Mouse (Mus musculus) lung, embryonic 16.5 days (tissue): ENCODE results near the gene Taf8. TPM values are rescaled to one million over a fixed set of nuclear protein-coding genes. Genes with fewer than 3 reads are reported as not detected.

Experiments used
- ATAC-seq: fragments of 200-750 bp; cut with Nextera tagmentation; 2 replicates; pipeline ENCODE4 v1.8.0; 2017; ENCODE audit warnings: low read depth, mild to moderate bottlenecking, moderate library complexity
- H3K27ac ChIP-seq: fragments of 300-500 bp; sonication (generic); 2 replicates; pipeline ENCODE4 v1.5.1; 2014; ENCODE audit warnings: mild to moderate bottlenecking, control low read depth, low read length
- H3K27me3 ChIP-seq: fragments of 300-500 bp; sonication (generic); 2 replicates; pipeline ENCODE4 v1.6.1; 2014; ENCODE audit warnings: low read depth, low read length, mixed read lengths; ENCODE audit not compliant: control insufficient read depth, insufficient read depth
- H3K36me3 ChIP-seq: fragments of 300-500 bp; sonication (generic); 2 replicates; pipeline ENCODE4 v1.6.1; 2014; ENCODE audit warnings: low read length; ENCODE audit not compliant: control insufficient read depth, insufficient read depth
- H3K4me1 ChIP-seq: fragments of 300-500 bp; sonication (generic); replicated peaks from 2 replicates; pipeline ENCODE4 v1.6.1; 2014; ENCODE audit warnings: low read length, mixed read lengths; ENCODE audit not compliant: control insufficient read depth, insufficient read depth
- H3K4me2 ChIP-seq: fragments of 300-500 bp; sonication (generic); 2 replicates; pipeline ENCODE4 v1.6.1; 2014; ENCODE audit warnings: low read depth, low read length, control low read depth
- H3K4me3 ChIP-seq: fragments of 300-500 bp; sonication (generic); 2 replicates; pipeline ENCODE4 v1.5.1; 2014; ENCODE audit warnings: mild to moderate bottlenecking, low read length, control low read depth
- H3K9ac ChIP-seq: fragments of 300-500 bp; sonication (generic); 2 replicates; pipeline ENCODE4 v1.6.1; 2014; ENCODE audit warnings: low read length, control low read depth
- H3K9me3 ChIP-seq: fragments of 300-500 bp; sonication (generic); 2 replicates; pipeline ENCODE4 v1.6.1; 2016; ENCODE audit warnings: low read length; ENCODE audit not compliant: control insufficient read depth
- WGBS: fragments of 180-500 bp; shearing (Covaris S2); extraction: QIAGEN DNeasy Blood & Tissue Kit; methylation state at CpG from one replicate; pipeline ENCODE4 v1.1.7; 2014; 5-methylcytosine and 5-hydroxymethylcytosine counted together
- polyA plus RNA-seq: library from polyadenylated mRNA; unstranded; fragments of >200 nt; fragmentation: Nextera tagmentation; extraction: Ambion mirVana; gene quantifications from 2 replicates; pipeline ENCODE4 v1.2.1, GENCODE M21; 2015

Gene Taf8
- polyA plus RNA-seq, 1 experiment from 2014 or later: 30.9 TPM

- 22% methylated on average over 18 of the region's 18 CpGs for WGBS
- ATAC-seq: peak; percentile 9
- no peaks in the 10 kb centered on the region for H3K36me3 ChIP-seq
- no peaks in the 10 kb centered on the region for H3K27me3 ChIP-seq
- H3K4me1 ChIP-seq: peaks cover 56% of the 10 kb centered on the region
- H3K4me3 ChIP-seq: no peak overlapping the region
- peak overlapping the region; percentile 51 for H3K9ac ChIP-seq
- H3K9me3 ChIP-seq: no peaks in the 10 kb centered on the region
- no peak overlapping the region for H3K4me2 ChIP-seq
- H3K27ac ChIP-seq: peak overlapping the region; percentile 99
These were observed 21.2 kb upstream of the Taf8 start for GRCm38 (mm10) chr17:47523211-47523682.

- peak overlapping the region; percentile 63 for H3K9ac ChIP-seq
- no peaks in the 10 kb centered on the region for H3K27me3 ChIP-seq
- peaks cover 54% of the 10 kb centered on the region for H3K4me1 ChIP-seq
- H3K36me3 ChIP-seq: no peaks in the 10 kb centered on the region
- WGBS: 24% methylated on average over 4 of the region's 4 CpGs
- H3K9me3 ChIP-seq: no peaks in the 10 kb centered on the region
- 0 out of 2 replicates have a peak overlapping the region, but pooled peaks have one; percentile 49 for H3K4me2 ChIP-seq
- ATAC-seq: no peak
- H3K4me3 ChIP-seq: no peak overlapping the region
- peak overlapping the region; percentile 99 for H3K27ac ChIP-seq
These were observed 20.4 kb upstream of the Taf8 start for GRCm38 (mm10) chr17:47522536-47522935.

- peak; percentile 89 for ATAC-seq
- no peaks in the 10 kb centered on the region for H3K27me3 ChIP-seq
- peak overlapping the region; percentile 99 for H3K27ac ChIP-seq
- 3% methylated on average over 17 of the region's 17 CpGs for WGBS
- H3K4me2 ChIP-seq: peak overlapping the region; percentile 49
- H3K4me1 ChIP-seq: peaks cover 47% of the 10 kb centered on the region
- peak overlapping the region; percentile 22 for H3K4me3 ChIP-seq
- H3K9ac ChIP-seq: peak overlapping the region; percentile 63
- no peaks in the 10 kb centered on the region for H3K9me3 ChIP-seq
- no peaks in the 10 kb centered on the region for H3K36me3 ChIP-seq
These were observed 19.6 kb upstream of the Taf8 start for GRCm38 (mm10) chr17:47521551-47522258.

- Histone ChIP-seq H3K4me1 (peaks cover 41% of the 10 kb centered on the region), H3K9ac (peak overlapping the region; percentile 49), H3K27me3 (no peaks in the 10 kb centered on the region), H3K9me3 (no peaks in the 10 kb centered on the region), H3K4me2 (no peak overlapping the region; the same call in 1 of the 2 replicates), H3K36me3 (no peaks in the 10 kb centered on the region), H3K4me3 (no peak overlapping the region), H3K27ac (peak overlapping the region; percentile 97)
- peak; percentile 57 for ATAC-seq
- WGBS: 21% methylated on average over 8 of the region's 8 CpGs
These were observed 16.1 kb upstream of the Taf8 start for GRCm38 (mm10) chr17:47518205-47518604.

GRCm38 (mm10) chr17:47516232-47516631, 14.1 kb upstream of the Taf8 start:
- 97% methylated on average over 3 of the region's 3 CpGs for WGBS
- H3K4me1 ChIP-seq: peaks cover 32% of the 10 kb centered on the region

GRCm38 (mm10) chr17:47515180-47515844, 13.2 kb upstream of the Taf8 start:
- H3K9me3 ChIP-seq: no peaks in the 10 kb centered on the region
- H3K4me2 ChIP-seq: no peak overlapping the region
- H3K36me3 ChIP-seq: no peaks in the 10 kb centered on the region
- no peak overlapping the region for H3K9ac ChIP-seq
- H3K27me3 ChIP-seq: no peaks in the 10 kb centered on the region
- H3K4me3 ChIP-seq: no peak overlapping the region
- no peak for ATAC-seq
- WGBS: 80% methylated on average over 7 of the region's 7 CpGs
- peaks cover 33% of the 10 kb centered on the region for H3K4me1 ChIP-seq
- no peak overlapping the region for H3K27ac ChIP-seq

More at GRCm38 (mm10) chr17:47516232-47516631, 14.1 kb upstream of the Taf8 start:
- Histone ChIP-seq H3K36me3 (no peaks in the 10 kb centered on the region), H3K9ac (no peak overlapping the region), H3K27ac (no peak overlapping the region), H3K27me3 (no peaks in the 10 kb centered on the region), H3K4me3 (no peak overlapping the region), H3K4me2 (no peak overlapping the region), H3K9me3 (no peaks in the 10 kb centered on the region)
- ATAC-seq: no peak

GRCm38 (mm10) chr17:47512956-47513775, 11.1 kb upstream of the Taf8 start:
- H3K9me3 ChIP-seq: no peaks in the 10 kb centered on the region
- ATAC-seq: no peak
- H3K27me3 ChIP-seq: no peaks in the 10 kb centered on the region
- peak overlapping the region; percentile 33; the same call in 1 of the 2 replicates for H3K9ac ChIP-seq
- no peaks in the 10 kb centered on the region for H3K36me3 ChIP-seq
- H3K4me2 ChIP-seq: no peak overlapping the region
- H3K4me1 ChIP-seq: peaks cover 33% of the 10 kb centered on the region
- peak overlapping the region; percentile 30 for H3K27ac ChIP-seq
- no peak overlapping the region for H3K4me3 ChIP-seq
- 47% methylated on average over 10 of the region's 10 CpGs for WGBS

- H3K4me1 ChIP-seq: peaks cover 35% of the 10 kb centered on the region
- H3K4me2 ChIP-seq: peak overlapping the region; percentile 59
- WGBS: 7% methylated on average over 25 of the region's 25 CpGs
- H3K27ac ChIP-seq: peak overlapping the region; percentile 97
- peak overlapping the region; percentile 35 for H3K4me3 ChIP-seq
- H3K9ac ChIP-seq: peak overlapping the region; percentile 69
- H3K9me3 ChIP-seq: no peaks in the 10 kb centered on the region
- peak; percentile 91 for ATAC-seq
- H3K27me3 ChIP-seq: no peaks in the 10 kb centered on the region
- no peaks in the 10 kb centered on the region for H3K36me3 ChIP-seq
These were observed 9.3 kb upstream of the Taf8 start for GRCm38 (mm10) chr17:47511111-47512020.
